Mouse (Mus musculus) macrophage (primary cell): ENCODE measurements around the gene Gm20458. TPM values are rescaled to one million over a fixed set of nuclear protein-coding genes. Genes with fewer than 3 reads are reported as not detected.

Source experiments
- H3K27ac ChIP-seq: fragments of 350-480 bp; formaldehyde crosslinking; 2 replicates; pipeline ENCODE4 v1.9.0; 2021
- H3K36me3 ChIP-seq: fragments of 350-480 bp; formaldehyde crosslinking; 2 replicates; pipeline ENCODE4 v1.9.0; 2021; ENCODE audit errors: inconsistent target
- H3K4me3 ChIP-seq: fragments of 350-480 bp; formaldehyde crosslinking; 2 replicates; pipeline ENCODE4 v1.9.0; 2021; ENCODE audit errors: inconsistent target
- H3K79me2 ChIP-seq: fragments of 350-480 bp; formaldehyde crosslinking; 2 replicates; pipeline ENCODE4 v1.9.0; 2021; ENCODE audit errors: inconsistent target
- WGBS: methylation state at CpG from one replicate; pipeline ENCODE4 v1.1.7; 2026; ENCODE audit warnings: inconsistent platforms; ENCODE audit not compliant: missing documents; 5-methylcytosine and 5-hydroxymethylcytosine counted together
- polyA plus RNA-seq: library from polyadenylated mRNA; stranded (reverse); fragments of 250-400 nt; gene quantifications from 3 replicates; pipeline ENCODE4 v1.2.4, GENCODE M21; 2018; ENCODE audit warnings: inconsistent platforms

Gene Gm20458
- polyA plus RNA-seq, 1 experiment from 2014 or later = 0.30 TPM

GRCm38 (mm10) chr2:164440314-164440713 is 20.5 kb upstream of the Gm20458 start:
- Histone ChIP-seq H3K4me3 (peak overlapping the region; percentile 93), H3K27ac (peak overlapping the region; percentile 90), H3K36me3 (no peaks in the 10 kb centered on the region), H3K79me2 (peaks cover 76% of the 10 kb centered on the region)
- 62% methylated on average over 5 of the region's 5 CpGs for WGBS

DNA sequence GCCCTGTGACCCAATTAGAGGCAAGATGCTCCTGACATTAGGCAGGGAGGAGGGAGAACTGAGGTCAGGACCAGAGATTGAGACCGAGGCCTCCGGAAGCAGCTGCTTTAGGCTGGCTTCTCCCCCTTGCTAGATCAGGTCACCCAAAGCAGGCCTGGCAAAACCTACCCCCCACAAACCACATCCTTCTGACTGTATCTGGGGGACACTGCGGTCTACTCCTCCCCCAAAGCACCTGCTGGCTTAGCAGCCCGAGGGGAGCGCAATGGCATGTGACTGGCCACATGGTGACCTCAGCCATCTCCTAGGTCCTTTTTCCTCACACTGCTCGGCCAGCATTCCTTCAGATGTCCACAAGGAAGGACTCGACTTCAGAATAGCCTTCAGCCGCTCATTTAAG is 19.6 kb upstream of the Gm20458 start:
- H3K36me3 ChIP-seq = no peaks in the 10 kb centered on the region
- peaks cover 67% of the 10 kb centered on the region for H3K79me2 ChIP-seq
- 0% methylated on average over 7 of the region's 8 CpGs for WGBS
- peak overlapping the region; percentile 93 for H3K4me3 ChIP-seq
- peak overlapping the region; percentile 90 for H3K27ac ChIP-seq

DNA sequence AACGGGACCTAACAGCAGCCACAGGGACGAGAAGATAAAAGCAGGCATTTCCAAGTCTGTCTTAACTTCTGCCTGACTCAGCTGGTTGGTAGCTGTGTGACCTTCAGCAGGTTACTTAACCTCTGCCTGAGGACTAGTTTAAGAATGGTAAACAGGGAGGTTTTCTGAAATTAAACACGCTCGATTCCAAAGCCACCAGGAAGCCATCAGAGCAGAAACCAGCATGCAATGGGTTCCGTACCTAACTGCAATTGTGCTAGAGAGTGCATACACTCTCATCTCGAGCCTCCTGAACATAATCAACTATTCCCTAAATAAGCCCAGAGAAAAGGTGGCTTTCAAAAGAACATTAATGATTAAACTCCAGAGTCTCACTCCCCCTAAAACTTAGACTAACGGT is 19.0 kb upstream of the Gm20458 start:
- H3K27ac ChIP-seq = peak overlapping the region; percentile 90
- H3K4me3 ChIP-seq = peak overlapping the region; percentile 93
- peaks cover 62% of the 10 kb centered on the region for H3K79me2 ChIP-seq
- 23% methylated on average over 7 of the region's 7 CpGs for WGBS
- no peaks in the 10 kb centered on the region for H3K36me3 ChIP-seq

GRCm38 (mm10) chr2:164442315-164443050 is 18.3 kb upstream of the Gm20458 start:
- H3K27ac ChIP-seq = peak overlapping the region; percentile 90
- 9% methylated on average over 29 of the region's 29 CpGs for WGBS
- H3K4me3 ChIP-seq = peak overlapping the region; percentile 93
- H3K79me2 ChIP-seq = peaks cover 54% of the 10 kb centered on the region
- no peaks in the 10 kb centered on the region for H3K36me3 ChIP-seq

DNA sequence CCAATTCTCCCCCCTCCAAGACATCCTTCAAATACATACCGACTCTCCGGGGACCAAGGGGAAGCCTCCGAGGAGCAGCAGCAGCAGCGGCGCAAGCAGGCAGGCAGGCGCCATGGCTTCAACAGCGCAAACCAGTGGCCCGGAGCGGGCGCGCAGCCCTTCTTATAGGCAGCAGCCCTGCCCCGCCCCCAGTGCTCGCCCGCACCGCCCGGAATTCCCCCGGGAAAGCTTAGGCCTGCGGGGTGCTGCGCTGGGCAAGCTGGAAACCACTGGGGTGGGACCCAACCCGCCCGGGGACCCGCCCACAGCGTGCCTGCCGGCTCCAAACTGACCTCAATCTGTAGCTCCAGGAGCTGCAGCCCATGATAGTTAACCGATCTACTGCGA is 17.7 kb upstream of the Gm20458 start:
- 2% methylated on average over 26 of the region's 26 CpGs for WGBS

DNA sequence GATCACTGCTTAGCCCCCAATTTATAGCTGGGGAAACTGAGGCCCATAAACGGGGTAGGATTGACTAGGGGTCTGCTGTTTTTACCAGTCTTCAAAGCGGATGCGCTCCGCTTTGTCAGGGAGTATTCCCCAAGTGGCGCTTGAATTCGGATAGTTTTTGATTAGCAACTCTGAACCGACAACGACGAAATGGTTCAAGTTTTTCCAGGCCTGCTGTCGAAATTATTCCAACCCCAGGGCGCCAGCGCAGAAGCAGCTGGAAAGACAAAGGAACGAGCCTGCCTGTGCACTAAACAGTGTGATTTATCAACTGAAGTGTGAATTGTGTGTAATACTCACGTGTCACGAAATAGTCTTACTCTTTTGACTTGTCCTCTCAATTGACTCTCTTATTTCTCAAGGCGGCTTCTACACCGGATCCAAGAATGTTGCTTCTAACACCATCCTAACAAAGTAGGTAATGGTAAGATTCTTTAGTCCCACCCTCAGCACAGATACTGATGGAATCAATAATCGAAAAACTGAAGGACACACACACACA is 17.2 kb upstream of the Gm20458 start, which contains the start of gene Sdc4:
Gene Sdc4, minus strand, starts transcription at position 428 of the 541 bp plus-strand sequence.
- H3K79me2 ChIP-seq = peaks cover 44% of the 10 kb centered on the region
- H3K27ac ChIP-seq = peak within 1 kb of the TSS; percentile 90
- WGBS = 33% methylated on average over 18 of the region's 18 CpGs
- H3K36me3 ChIP-seq = no peaks in the 10 kb centered on the region
- H3K4me3 ChIP-seq = peak within 1 kb of the TSS; percentile 93

More for the DNA sequence above, 17.7 kb upstream of the Gm20458 start:
- no peaks in the 10 kb centered on the region for H3K36me3 ChIP-seq
- peaks cover 49% of the 10 kb centered on the region for H3K79me2 ChIP-seq
- peak overlapping the region; percentile 90 for H3K27ac ChIP-seq
- H3K4me3 ChIP-seq = peak overlapping the region; percentile 93

GRCm38 (mm10) chr2:164444701-164445100 is 16.1 kb upstream of the Gm20458 start:
- H3K27ac ChIP-seq = no peak overlapping the region
- H3K4me3 ChIP-seq = no peak overlapping the region
- H3K36me3 ChIP-seq = no peaks in the 10 kb centered on the region
- 79% methylated on average over 2 of the region's 2 CpGs for WGBS
- H3K79me2 ChIP-seq = peaks cover 32% of the 10 kb centered on the region

DNA sequence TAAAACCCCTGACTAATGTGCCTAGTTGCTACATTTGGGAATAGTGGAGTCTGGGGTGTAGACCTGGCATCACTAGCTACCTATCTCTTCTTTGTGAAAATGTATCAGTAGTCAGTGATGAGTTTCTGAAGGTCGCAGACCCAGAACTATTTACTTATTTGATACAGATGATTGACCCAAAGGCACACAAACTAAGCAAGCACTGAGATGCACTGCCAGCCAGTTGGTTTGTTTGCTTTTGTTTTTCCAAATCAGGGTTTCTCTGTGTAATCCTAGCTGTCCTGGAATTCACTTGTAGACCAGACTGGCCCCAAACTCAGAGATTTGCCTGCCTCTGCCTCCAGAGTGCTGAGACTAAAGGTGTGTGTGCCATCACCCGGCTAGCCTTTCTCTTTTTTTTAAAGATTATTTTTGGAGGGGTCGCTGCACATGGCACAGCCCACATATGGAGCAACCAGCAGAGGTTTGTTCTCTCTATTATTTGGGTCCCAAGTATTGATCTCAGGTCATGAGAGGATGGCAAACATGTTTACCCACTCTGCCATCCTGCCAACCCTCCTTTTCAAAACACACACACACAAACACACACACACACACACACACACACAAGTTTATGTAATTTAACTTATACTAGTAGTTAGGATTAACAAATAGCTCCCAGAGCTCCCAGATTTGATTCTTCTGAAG is 15.2 kb upstream of the Gm20458 start:
- Histone ChIP-seq H3K79me2 (peaks cover 24% of the 10 kb centered on the region), H3K36me3 (no peaks in the 10 kb centered on the region), H3K27ac (no peak overlapping the region), H3K4me3 (no peak overlapping the region)
- 87% methylated on average over 3 of the region's 3 CpGs for WGBS

GRCm38 (mm10) chr2:164446086-164446469 is 14.7 kb upstream of the Gm20458 start:
- Histone ChIP-seq H3K27ac (no peak overlapping the region), H3K79me2 (peaks cover 18% of the 10 kb centered on the region), H3K36me3 (no peaks in the 10 kb centered on the region), H3K4me3 (no peak overlapping the region)
- 97% methylated on average over 3 of the region's 3 CpGs for WGBS

GRCm38 (mm10) chr2:164448140-164448539 is 12.6 kb upstream of the Gm20458 start:
- no peak overlapping the region for H3K4me3 ChIP-seq
- no peaks in the 10 kb centered on the region for H3K79me2 ChIP-seq
- no peaks in the 10 kb centered on the region for H3K36me3 ChIP-seq
- H3K27ac ChIP-seq = no peak overlapping the region
- WGBS = no CpG with 5 or more reads among the region's 1 CpGs

GRCm38 (mm10) chr2:164448921-164449320 is 11.8 kb upstream of the Gm20458 start:
- no peaks in the 10 kb centered on the region for H3K79me2 ChIP-seq
- 90% methylated on average over 5 of the region's 5 CpGs for WGBS

DNA sequence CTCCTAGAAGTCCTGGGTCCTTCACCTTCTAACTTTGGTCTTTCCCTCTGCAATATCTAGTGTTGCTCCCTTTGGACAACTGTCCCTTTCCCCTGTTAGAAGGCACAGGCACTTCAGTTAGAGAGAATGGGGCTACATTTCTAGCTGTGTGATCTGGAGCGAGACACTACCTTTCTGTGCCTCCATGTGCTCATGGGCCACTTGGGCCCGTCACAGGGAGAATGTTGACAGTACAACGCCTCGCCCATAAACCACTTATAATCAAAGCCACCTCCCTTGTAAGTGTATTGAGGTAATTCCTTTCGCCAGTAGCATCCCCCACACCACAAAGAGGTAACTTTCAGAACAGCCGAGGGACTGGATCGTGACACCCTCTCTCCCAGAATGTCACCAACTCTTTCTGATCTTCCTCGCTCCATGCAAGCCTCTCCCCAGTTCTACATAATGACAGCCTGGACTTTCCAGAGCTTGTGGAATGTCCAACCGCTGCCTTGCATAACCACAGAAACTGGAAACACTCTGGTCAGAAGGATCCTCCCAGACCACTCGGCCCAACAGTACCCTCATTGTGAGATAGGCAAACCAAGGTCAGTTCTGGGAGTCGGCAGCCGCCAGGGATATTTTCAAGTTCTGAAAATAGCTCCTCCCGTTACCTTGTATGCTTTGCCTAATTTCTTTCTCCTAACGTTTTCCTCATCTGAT is 11.3 kb upstream of the Gm20458 start:
- Histone ChIP-seq H3K4me3 (no peak overlapping the region), H3K79me2 (no peaks in the 10 kb centered on the region), H3K27ac (no peak overlapping the region), H3K36me3 (no peaks in the 10 kb centered on the region)
- 93% methylated on average over 14 of the region's 14 CpGs for WGBS

More at GRCm38 (mm10) chr2:164448921-164449320, 11.8 kb upstream of the Gm20458 start:
- Histone ChIP-seq H3K27ac (no peak overlapping the region), H3K4me3 (no peak overlapping the region), H3K36me3 (no peaks in the 10 kb centered on the region)

- no peaks in the 10 kb centered on the region for H3K36me3 ChIP-seq
- no peaks in the 10 kb centered on the region for H3K79me2 ChIP-seq
- no peak overlapping the region for H3K4me3 ChIP-seq
- WGBS = 67% methylated on average over 12 of the region's 13 CpGs
- no peak overlapping the region for H3K27ac ChIP-seq
Observed at GRCm38 (mm10) chr2:164452000-164452676, 8.6 kb upstream of the Gm20458 start.
